Mouse (Mus musculus) G1E (cell line): ENCODE results near the gene Fstl4.

Experiments
- CTCF ChIP-seq: IDR thresholded peaks from 2 replicates; pipeline ENCODE4 v1.5.1; 2012; ENCODE audit warnings: low read depth, low read length, inconsistent platforms, mixed read lengths
- GATA1 ChIP-seq: IDR thresholded peaks from 2 replicates; pipeline ENCODE4 v1.6.1; 2012; ENCODE audit warnings: borderline replicate concordance, low read length, inconsistent platforms, mixed read lengths
- TAL1 ChIP-seq: conservative IDR thresholded peaks from 2 replicates; pipeline ENCODE4 v1.6.1; 2012; ENCODE audit warnings: low read depth, low read length, inconsistent platforms, mixed read lengths

GRCm38 (mm10) chr11:52877662-52878061 lies 113.2 kb downstream of the Fstl4 start:
- no peak for TF ChIP-seq CTCF
- no peak for TF ChIP-seq GATA1
- TF ChIP-seq TAL1 = no peak
